Mouse (Mus musculus): ENCODE data around the gene Samd1. TPM values are rescaled to one million over a fixed set of nuclear protein-coding genes. Genes with fewer than 3 reads are reported as not detected.
"Not testable (repeated sequence)": the region's sequence is repeated elsewhere in the genome, so short reads cannot be mapped to it uniquely, and the experiment has no call there.

The Samd1 gene
- polyA plus RNA-seq, 1 experiment from 2014 or later: 11.3 TPM

GRCm38 (mm10) chr8:83980845-83981244, 16.6 kb upstream of the Samd1 start:
- no peak for ATAC-seq (ENCODE audit: low FRiP score)
- Histone ChIP-seq H3K4me1 (replicated peaks; ENCODE audit: control insufficient read depth, insufficient read depth, low read length) (peaks cover 15% of the 10 kb centered on the region; the same call in 1 of the 2 replicates), H3K9me3 (ENCODE audit: control insufficient read depth, low read length) (no peaks in the 10 kb centered on the region), H3K4me3 (replicated peaks; ENCODE audit: low read length) (no peak overlapping the region), H3K9ac (no peak overlapping the region), H3K27me3 (ENCODE audit: control insufficient read depth, insufficient read depth, low read length) (no peaks in the 10 kb centered on the region), H3K4me2 (replicated peaks) (no peak overlapping the region), H3K27ac (no peak overlapping the region), H3K36me3 (replicated peaks; ENCODE audit: control insufficient read depth, insufficient read depth) (peaks cover 57% of the 10 kb centered on the region)
- 87% methylated on average over 8 of the region's 8 CpGs for WGBS
- no peak for DNase-seq (ENCODE audit: low spot score)

- peaks cover 64% of the 10 kb centered on the region for H3K36me3 ChIP-seq (replicated peaks; ENCODE audit: control insufficient read depth, insufficient read depth)
- H3K27ac ChIP-seq: no peak overlapping the region
- H3K4me3 ChIP-seq (replicated peaks; ENCODE audit: low read length): no peak overlapping the region
- DNase-seq (ENCODE audit: low spot score) (no peak), ATAC-seq (ENCODE audit: low FRiP score) (no peak)
- H3K4me2 ChIP-seq (replicated peaks): no peak overlapping the region
- no peaks in the 10 kb centered on the region for H3K9me3 ChIP-seq (ENCODE audit: control insufficient read depth, low read length)
- no peak overlapping the region for H3K9ac ChIP-seq
- H3K4me1 ChIP-seq (replicated peaks; ENCODE audit: control insufficient read depth, insufficient read depth, low read length): peaks cover 15% of the 10 kb centered on the region; the same call in 1 of the 2 replicates
- WGBS: 97% methylated on average over 7 of the region's 7 CpGs
- H3K27me3 ChIP-seq (ENCODE audit: control insufficient read depth, insufficient read depth, low read length): no peaks in the 10 kb centered on the region
These were observed 15.9 kb upstream of the Samd1 start for GRCm38 (mm10) chr8:83981533-83981932.

DNA sequence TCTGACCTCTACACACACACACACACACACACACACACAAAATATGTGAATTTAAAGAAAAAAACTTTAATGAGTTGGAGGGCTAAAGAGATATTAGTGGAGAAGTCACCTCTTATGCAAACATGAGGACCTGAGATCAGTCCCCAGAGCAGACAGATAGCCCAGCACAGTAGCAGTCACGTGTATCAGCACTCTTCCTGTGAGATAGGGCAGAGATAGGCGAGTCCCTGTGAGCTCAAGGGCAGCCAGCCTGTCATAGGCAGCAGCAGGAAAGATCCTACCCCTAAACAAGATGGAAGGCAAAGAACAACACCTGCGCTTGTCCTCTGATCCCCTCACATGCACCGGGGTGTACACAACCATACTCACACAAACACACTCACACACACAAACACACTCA, 15.0 kb upstream of the Samd1 start:
- DNase-seq (ENCODE audit: low spot score): no peak
- Histone ChIP-seq H3K36me3 (replicated peaks; ENCODE audit: control insufficient read depth, insufficient read depth) (peaks cover 73% of the 10 kb centered on the region), H3K27ac (no peak overlapping the region), H3K9ac (no peak overlapping the region), H3K4me2 (replicated peaks) (no peak overlapping the region), H3K4me1 (replicated peaks; ENCODE audit: control insufficient read depth, insufficient read depth, low read length) (peaks cover 6% of the 10 kb centered on the region; the same call in 1 of the 2 replicates), H3K9me3 (ENCODE audit: control insufficient read depth, low read length) (no peaks in the 10 kb centered on the region), H3K27me3 (ENCODE audit: control insufficient read depth, insufficient read depth, low read length) (no peaks in the 10 kb centered on the region), H3K4me3 (replicated peaks; ENCODE audit: low read length) (no peak overlapping the region)
- WGBS: 89% methylated on average over 4 of the region's 4 CpGs
- no peak for ATAC-seq (ENCODE audit: low FRiP score)

- H3K27me3 ChIP-seq (ENCODE audit: control insufficient read depth, insufficient read depth, low read length); H3K4me1 ChIP-seq (replicated peaks; ENCODE audit: control insufficient read depth, insufficient read depth, low read length); H3K4me2 ChIP-seq (replicated peaks); H3K4me3 ChIP-seq (replicated peaks; ENCODE audit: low read length); H3K9ac ChIP-seq; H3K9me3 ChIP-seq (ENCODE audit: control insufficient read depth, low read length); H3K27ac ChIP-seq; ATAC-seq (ENCODE audit: low FRiP score); DNase-seq (ENCODE audit: low spot score): not testable (repeated sequence)
- WGBS: 96% methylated on average over 2 of the region's 2 CpGs
- H3K36me3 ChIP-seq (replicated peaks; ENCODE audit: control insufficient read depth, insufficient read depth): peaks cover 76% of the 10 kb centered on the region
These were observed 14.2 kb upstream of the Samd1 start for GRCm38 (mm10) chr8:83983222-83983621.

GRCm38 (mm10) chr8:83989243-83989642, 8.2 kb upstream of the Samd1 start:
- H3K27ac ChIP-seq: no peak overlapping the region
- H3K9me3 ChIP-seq (ENCODE audit: control insufficient read depth, low read length): no peaks in the 10 kb centered on the region
- WGBS: 86% methylated on average over 7 of the region's 7 CpGs

DNA sequence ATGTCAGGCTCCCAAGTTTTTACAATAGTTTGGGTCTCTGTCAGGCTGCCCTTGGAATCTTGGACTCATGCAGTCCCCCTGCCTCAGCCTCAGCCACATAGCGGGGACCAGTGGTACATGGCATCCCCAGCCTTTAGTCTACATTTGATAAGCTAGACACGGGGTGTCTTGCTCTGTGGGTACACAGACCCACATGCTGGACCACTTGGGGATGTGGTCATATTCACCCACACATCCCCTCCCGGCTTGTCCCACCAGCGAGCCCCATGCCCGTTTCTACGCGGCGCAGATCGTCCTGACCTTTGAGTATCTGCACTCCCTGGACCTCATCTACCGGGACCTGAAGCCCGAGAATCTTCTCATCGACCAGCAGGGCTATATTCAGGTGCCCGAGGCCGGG, 7.3 kb upstream of the Samd1 start:
- Histone ChIP-seq H3K9me3 (ENCODE audit: control insufficient read depth, low read length) (no peaks in the 10 kb centered on the region), H3K4me2 (replicated peaks) (no peak overlapping the region), H3K27me3 (ENCODE audit: control insufficient read depth, insufficient read depth, low read length) (no peaks in the 10 kb centered on the region), H3K4me1 (replicated peaks; ENCODE audit: control insufficient read depth, insufficient read depth, low read length) (no peaks in the 10 kb centered on the region), H3K27ac (no peak overlapping the region), H3K36me3 (replicated peaks; ENCODE audit: control insufficient read depth, insufficient read depth) (peaks cover 84% of the 10 kb centered on the region), H3K4me3 (replicated peaks; ENCODE audit: low read length) (no peak overlapping the region), H3K9ac (no peak overlapping the region)
- ATAC-seq (ENCODE audit: low FRiP score): no peak
- 95% methylated on average over 14 of the region's 14 CpGs for WGBS
- no peak for DNase-seq (ENCODE audit: low spot score)

More at GRCm38 (mm10) chr8:83989243-83989642, 8.2 kb upstream of the Samd1 start:
- no peaks in the 10 kb centered on the region for H3K27me3 ChIP-seq (ENCODE audit: control insufficient read depth, insufficient read depth, low read length)
- H3K4me2 ChIP-seq (replicated peaks): no peak overlapping the region
- no peak overlapping the region for H3K4me3 ChIP-seq (replicated peaks; ENCODE audit: low read length)
- no peak for ATAC-seq (ENCODE audit: low FRiP score)
- no peaks in the 10 kb centered on the region for H3K4me1 ChIP-seq (replicated peaks; ENCODE audit: control insufficient read depth, insufficient read depth, low read length)
- H3K36me3 ChIP-seq (replicated peaks; ENCODE audit: control insufficient read depth, insufficient read depth): peaks cover 87% of the 10 kb centered on the region
- no peak overlapping the region for H3K9ac ChIP-seq
- DNase-seq (ENCODE audit: low spot score): no peak

GRCm38 (mm10) chr8:83992488-83992887, 5.0 kb upstream of the Samd1 start:
- peaks cover 66% of the 10 kb centered on the region for H3K36me3 ChIP-seq (replicated peaks; ENCODE audit: control insufficient read depth, insufficient read depth)
- DNase-seq (ENCODE audit: low spot score) (no peak), ATAC-seq (ENCODE audit: low FRiP score) (no peak)

GRCm38 (mm10) chr8:83994030-83994429, 3.4 kb upstream of the Samd1 start:
- no peak for DNase-seq (ENCODE audit: low spot score)
- Histone ChIP-seq H3K4me3 (replicated peaks; ENCODE audit: low read length) (no peak overlapping the region), H3K4me2 (replicated peaks) (no peak overlapping the region), H3K9me3 (ENCODE audit: control insufficient read depth, low read length) (no peaks in the 10 kb centered on the region), H3K27me3 (ENCODE audit: control insufficient read depth, insufficient read depth, low read length) (no peaks in the 10 kb centered on the region), H3K27ac (no peak overlapping the region), H3K36me3 (replicated peaks; ENCODE audit: control insufficient read depth, insufficient read depth) (peaks cover 50% of the 10 kb centered on the region), H3K9ac (no peak overlapping the region), H3K4me1 (replicated peaks; ENCODE audit: control insufficient read depth, insufficient read depth, low read length) (peaks cover 11% of the 10 kb centered on the region)
- WGBS: 92% methylated on average over 3 of the region's 3 CpGs
- no peak for ATAC-seq (ENCODE audit: low FRiP score)

More at GRCm38 (mm10) chr8:83992488-83992887, 5.0 kb upstream of the Samd1 start:
- WGBS: 79% methylated on average over 2 of the region's 2 CpGs
- no peaks in the 10 kb centered on the region for H3K27me3 ChIP-seq (ENCODE audit: control insufficient read depth, insufficient read depth, low read length)
- no peak overlapping the region for H3K9ac ChIP-seq
- H3K4me2 ChIP-seq (replicated peaks): no peak overlapping the region
- no peaks in the 10 kb centered on the region for H3K9me3 ChIP-seq (ENCODE audit: control insufficient read depth, low read length)
- H3K4me1 ChIP-seq (replicated peaks; ENCODE audit: control insufficient read depth, insufficient read depth, low read length): peaks cover 4% of the 10 kb centered on the region; the same call in 1 of the 2 replicates
- no peak overlapping the region for H3K27ac ChIP-seq
- H3K4me3 ChIP-seq (replicated peaks; ENCODE audit: low read length): no peak overlapping the region

DNA sequence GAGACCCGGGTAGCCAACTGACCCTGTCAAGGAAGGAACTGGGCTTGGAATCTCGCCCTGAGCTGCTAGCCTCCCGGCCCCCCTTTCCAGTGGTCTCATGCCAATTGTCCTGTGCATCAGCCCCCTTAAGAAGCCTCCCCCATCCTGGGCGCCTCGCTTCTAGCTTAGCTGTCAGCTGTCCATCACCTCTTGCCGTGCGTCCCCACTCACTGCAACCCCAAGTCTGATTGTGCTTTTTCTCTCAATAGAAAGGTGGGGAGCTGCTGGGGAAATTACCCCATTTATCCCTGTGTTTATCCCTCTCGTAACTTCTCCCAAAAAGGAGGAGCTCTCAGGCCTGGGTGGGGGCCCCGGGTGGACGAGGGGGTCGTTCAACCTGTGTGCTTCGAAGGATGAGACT, 1.5 kb upstream of the Samd1 start:
- no peak for ATAC-seq (ENCODE audit: low FRiP score)
- peak overlapping the region; percentile 95; the same call in 1 of the 2 replicates for H3K27ac ChIP-seq
- peak overlapping the region; percentile 81; the same call in 1 of the 2 replicates for H3K9ac ChIP-seq
- peak overlapping the region; percentile 87 for H3K4me3 ChIP-seq (replicated peaks; ENCODE audit: low read length)
- no peaks in the 10 kb centered on the region for H3K9me3 ChIP-seq (ENCODE audit: control insufficient read depth, low read length)
- peaks cover 19% of the 10 kb centered on the region for H3K4me1 ChIP-seq (replicated peaks; ENCODE audit: control insufficient read depth, insufficient read depth, low read length)
- peaks cover 47% of the 10 kb centered on the region for H3K36me3 ChIP-seq (replicated peaks; ENCODE audit: control insufficient read depth, insufficient read depth)
- 13% methylated on average over 12 of the region's 12 CpGs for WGBS
- H3K4me2 ChIP-seq (replicated peaks): peak overlapping the region; percentile 86
- no peak for DNase-seq (ENCODE audit: low spot score)
- H3K27me3 ChIP-seq (ENCODE audit: control insufficient read depth, insufficient read depth, low read length): peaks cover 7% of the 10 kb centered on the region
